In the genomic region with DNA sequence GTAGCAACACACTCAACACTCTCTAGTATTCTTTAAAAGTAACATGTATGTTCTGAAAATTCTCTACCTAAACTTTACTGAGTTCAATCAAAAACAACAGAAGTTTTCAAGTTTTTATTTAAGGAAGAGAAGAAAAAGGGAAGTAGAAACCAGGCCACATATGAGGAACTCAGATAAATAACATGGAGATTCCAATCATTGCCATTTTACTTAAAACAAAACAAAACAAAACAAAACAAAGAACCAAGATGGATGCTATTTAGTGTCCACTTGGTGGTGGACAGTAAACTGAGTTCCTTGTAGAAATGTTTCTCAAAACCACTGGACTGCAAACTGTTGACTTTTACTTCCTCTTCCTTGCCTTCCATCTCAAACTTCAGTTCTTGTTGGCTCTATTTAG, we compare ENCODE assay signal across 14 mouse cellular contexts.
"Had no signal": no experiment of that assay in that cellular context is flagged by ENCODE, and none has a peak within 500 bp of the region (broad histone marks: within the 10 kb centered on the region; RNA-seq: fewer than 3 reads in every experiment).

No protein-coding gene starts in this region.

- H3K27me3 ChIP-seq: limb, embryonic 15.5 days; megakaryocyte, embryonic 14.5 days; midbrain, embryonic 15.5 days; neural tube, embryonic 13.5 days; stomach, embryonic 15.5 days had no signal

- H3K4me3 ChIP-seq: limb, embryonic 15.5 days; megakaryocyte, embryonic 14.5 days; midbrain, embryonic 15.5 days; neural tube, embryonic 13.5 days; stomach, embryonic 15.5 days had no signal

- ATAC-seq: midbrain, embryonic 15.5 days had no signal

- DNase-seq: kidney, adult 9 months; kidney, postnatal 36 days; layer of hippocampus, adult 9-11 months; layer of hippocampus, postnatal 36 days; lung, adult 18-20 months; spleen, adult 18-20 months; thymus, postnatal 36 days had no signal

- H3K4me1 ChIP-seq: limb, embryonic 15.5 days; megakaryocyte, embryonic 14.5 days; midbrain, embryonic 15.5 days; neural tube, embryonic 13.5 days; stomach, embryonic 15.5 days had no signal

- H3K36me3 ChIP-seq: limb, embryonic 15.5 days; midbrain, embryonic 15.5 days; neural tube, embryonic 13.5 days; stomach, embryonic 15.5 days had no signal

- H3K27ac ChIP-seq: kidney, postnatal 0 days; limb, embryonic 15.5 days; liver, embryonic 14.5 days; midbrain, embryonic 15.5 days; neural tube, embryonic 13.5 days; stomach, embryonic 15.5 days had no signal
